Mouse (Mus musculus) limb, embryonic 13.5 days (tissue): Measurements from ENCODE around the gene Alx3. TPM values are rescaled to one million over a fixed set of nuclear protein-coding genes. Genes with fewer than 3 reads are reported as not detected.
A peak's percentile ranks its signal among the peaks of the same experiment; 100 is the strongest.

ENCODE experiments used
- ATAC-seq: fragments of 200-750 bp; cut with Nextera tagmentation; 2 replicates; pipeline ENCODE4 v1.8.0; 2017; ENCODE audit warnings: low read depth, moderate number of reproducible peaks, moderate TSS enrichment; ENCODE audit not compliant: low FRiP score
- H3K27ac ChIP-seq: fragments of 300-500 bp; sonication (generic); 2 replicates; pipeline ENCODE4 v1.5.1; 2015; ENCODE audit warnings: inconsistent platforms, mild to moderate bottlenecking, moderate library complexity
- H3K27me3 ChIP-seq: fragments of 300-500 bp; sonication (generic); 2 replicates; pipeline ENCODE4 v1.6.1; 2015; ENCODE audit warnings: mild to moderate bottlenecking, inconsistent platforms
- H3K36me3 ChIP-seq: fragments of 300-500 bp; sonication (generic); 2 replicates; pipeline ENCODE4 v1.6.1; 2015; ENCODE audit warnings: inconsistent platforms, mild to moderate bottlenecking, moderate library complexity
- H3K4me1 ChIP-seq: fragments of 300-500 bp; sonication (generic); 2 replicates; pipeline ENCODE4 v1.6.1; 2015; ENCODE audit warnings: inconsistent platforms
- H3K4me2 ChIP-seq: fragments of 300-500 bp; sonication (generic); replicated peaks from 2 replicates; pipeline ENCODE4 v1.6.1; 2015; ENCODE audit warnings: inconsistent platforms, mild to moderate bottlenecking, moderate library complexity
- H3K4me3 ChIP-seq: fragments of 300-500 bp; sonication (generic); 2 replicates; pipeline ENCODE4 v1.5.1; 2015; ENCODE audit warnings: moderate library complexity, mild to moderate bottlenecking, inconsistent platforms
- H3K9ac ChIP-seq: fragments of 300-500 bp; sonication (generic); 2 replicates; pipeline ENCODE4 v1.6.1; 2015; ENCODE audit warnings: mild to moderate bottlenecking, inconsistent platforms
- H3K9me3 ChIP-seq: fragments of 300-500 bp; sonication (generic); 2 replicates; pipeline ENCODE4 v1.6.1; 2016; ENCODE audit warnings: inconsistent platforms
- WGBS: fragments of 180-500 bp; shearing (Covaris S2); methylation state at CpG from one replicate; pipeline ENCODE4 v1.1.7; 2015; 5-methylcytosine and 5-hydroxymethylcytosine counted together
- polyA plus RNA-seq: library from polyadenylated mRNA; unstranded; fragments of >200 nt; fragmentation: Nextera tagmentation; extraction: Ambion mirVana; gene quantifications from 2 replicates; pipeline ENCODE4 v1.2.1, GENCODE M21; 2015

Gene Alx3
- 11.5 and 13.7 TPM in 2 replicates for polyA plus RNA-seq

- peaks cover 76% of the 10 kb centered on the region for H3K27me3 ChIP-seq
- 0 out of 2 replicates have a peak within 1 kb of the TSS, but pooled peaks have one; percentile 28 for H3K27ac ChIP-seq
- H3K4me2 ChIP-seq = peak within 1 kb of the TSS; percentile 86
- WGBS = under 1% methylated on average over 26 of the region's 46 CpGs
- peaks cover 51% of the 10 kb centered on the region for H3K4me1 ChIP-seq
- H3K9ac ChIP-seq = peak within 1 kb of the TSS; percentile 72
- peak; percentile 37 for ATAC-seq
- H3K9me3 ChIP-seq = no peaks in the 10 kb centered on the region
- H3K36me3 ChIP-seq = no peaks in the 10 kb centered on the region
- peak within 1 kb of the TSS; percentile 54 for H3K4me3 ChIP-seq
Observed at GRCm38 (mm10) chr3:107594662-107595263, at the start of gene Alx3. Gene Alx3 (plus strand): TSS chr3:107595031.

DNA sequence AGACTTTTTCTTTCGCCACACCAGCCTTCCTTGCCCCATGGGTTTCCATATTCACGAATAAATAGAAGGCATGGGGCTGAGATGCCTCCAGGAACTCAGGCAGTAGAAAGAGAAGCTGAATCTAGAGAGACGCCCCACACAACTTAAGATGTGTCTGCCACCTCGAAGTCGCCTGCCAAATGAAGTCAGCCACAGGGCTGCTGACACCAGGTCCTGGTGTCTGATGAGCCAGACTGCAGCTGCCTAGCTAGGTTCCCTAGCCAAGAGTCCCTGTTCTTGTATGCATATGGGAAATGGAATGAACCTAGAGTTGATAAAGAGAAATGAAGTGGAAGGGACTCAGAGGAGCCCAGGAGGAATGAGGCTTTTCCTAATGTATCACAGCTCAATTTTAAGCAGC, 49.6 kb upstream of the Alx3 start:
- H3K9ac ChIP-seq = no peak overlapping the region
- no peaks in the 10 kb centered on the region for H3K36me3 ChIP-seq
- no peaks in the 10 kb centered on the region for H3K9me3 ChIP-seq
- peaks cover 42% of the 10 kb centered on the region for H3K4me1 ChIP-seq
- H3K4me3 ChIP-seq = no peak overlapping the region
- 29% methylated on average over 5 of the region's 5 CpGs for WGBS
- peaks cover 21% of the 10 kb centered on the region; the same call in 1 of the 2 replicates for H3K27me3 ChIP-seq
- no peak overlapping the region for H3K4me2 ChIP-seq
- peak overlapping the region; percentile 10; the same call in 1 of the 2 replicates for H3K27ac ChIP-seq
- ATAC-seq = no peak

DNA sequence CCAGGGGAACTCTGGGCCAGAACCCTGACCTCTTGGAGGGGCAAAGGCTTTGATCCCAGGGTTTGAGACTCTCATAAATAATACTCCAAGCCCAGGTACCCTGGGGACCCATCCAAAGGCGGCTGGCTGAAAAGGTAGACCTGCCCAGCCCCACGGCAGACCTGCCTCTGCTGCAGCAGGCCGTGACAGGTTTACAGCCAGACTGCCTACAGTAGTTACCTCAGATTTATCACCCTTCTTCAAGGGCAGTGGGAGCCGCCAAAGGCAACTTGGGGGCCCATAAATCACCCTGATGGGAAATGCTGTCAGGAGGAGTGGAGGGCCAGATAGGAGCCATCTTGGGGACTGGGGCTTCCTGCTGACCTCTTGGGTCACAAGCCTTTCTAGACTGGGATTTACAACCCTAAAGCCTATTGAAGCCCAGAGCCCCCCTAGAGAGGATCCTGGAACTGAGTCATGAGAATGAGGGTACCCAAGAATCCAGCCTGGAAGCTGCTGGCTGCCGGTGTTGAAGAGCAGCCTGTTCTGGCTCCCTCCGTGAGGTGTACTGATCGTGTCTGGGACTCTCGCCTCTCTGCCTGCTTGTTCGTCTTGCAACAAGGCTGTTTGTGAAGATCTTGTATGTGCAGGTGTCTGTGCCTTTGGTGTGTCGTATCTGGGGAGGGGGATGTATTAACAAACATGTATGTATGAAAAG, 49.0 kb upstream of the Alx3 start:
- Histone ChIP-seq H3K36me3 (no peaks in the 10 kb centered on the region), H3K9ac (no peak overlapping the region), H3K27ac (peak overlapping the region; percentile 10; the same call in 1 of the 2 replicates), H3K4me3 (no peak overlapping the region), H3K9me3 (no peaks in the 10 kb centered on the region), H3K4me1 (peaks cover 39% of the 10 kb centered on the region), H3K4me2 (no peak overlapping the region), H3K27me3 (peaks cover 20% of the 10 kb centered on the region; the same call in 1 of the 2 replicates)
- ATAC-seq = peak; percentile 49; the same call in 1 of the 2 replicates
- WGBS = 15% methylated on average over 10 of the region's 10 CpGs

- H3K27me3 ChIP-seq = peaks cover 21% of the 10 kb centered on the region; the same call in 1 of the 2 replicates
Observed at GRCm38 (mm10) chr3:107546956-107547355, 47.9 kb upstream of the Alx3 start.

DNA sequence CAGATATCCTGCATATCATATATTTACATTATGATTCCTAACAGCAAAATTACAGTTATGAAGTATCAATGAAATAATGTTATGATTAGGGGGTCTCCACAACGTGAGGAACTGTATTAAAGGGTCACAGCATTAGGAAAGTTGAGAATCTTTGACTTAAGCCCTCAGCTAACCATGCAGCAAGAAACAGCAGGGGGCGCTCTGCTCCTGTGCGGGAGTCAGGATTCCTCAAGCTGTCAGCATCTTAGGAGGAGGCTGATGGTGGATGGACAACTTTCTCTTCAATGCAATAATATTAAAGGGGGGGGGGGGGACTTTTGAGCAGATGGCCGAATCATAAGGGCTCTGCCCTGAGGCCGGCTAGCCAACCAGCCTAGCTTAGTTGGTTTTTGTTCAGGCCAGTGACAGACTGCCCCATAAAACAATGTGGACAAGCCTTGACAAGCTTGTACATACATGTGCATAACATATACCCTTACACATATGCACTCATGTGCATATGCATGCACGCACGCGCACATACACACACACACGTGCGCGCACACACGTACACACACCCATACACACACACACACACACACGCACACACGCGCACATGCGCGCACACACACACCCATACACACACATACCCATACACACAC, 44.3 kb upstream of the Alx3 start:
- H3K9me3 ChIP-seq = no peaks in the 10 kb centered on the region
- WGBS = 73% methylated on average over 17 of the region's 17 CpGs
- H3K9ac ChIP-seq = no peak overlapping the region
- H3K36me3 ChIP-seq = no peaks in the 10 kb centered on the region
- peaks cover 24% of the 10 kb centered on the region for H3K4me1 ChIP-seq
- H3K4me3 ChIP-seq = no peak overlapping the region
- no peak overlapping the region for H3K27ac ChIP-seq
- H3K4me2 ChIP-seq = no peak overlapping the region
- no peak for ATAC-seq
- H3K27me3 ChIP-seq = peaks cover 27% of the 10 kb centered on the region

More at GRCm38 (mm10) chr3:107546956-107547355, 47.9 kb upstream of the Alx3 start:
- no peak overlapping the region for H3K9ac ChIP-seq
- H3K4me2 ChIP-seq = no peak overlapping the region
- peak; percentile 51; the same call in 1 of the 2 replicates for ATAC-seq
- H3K9me3 ChIP-seq = no peaks in the 10 kb centered on the region
- H3K36me3 ChIP-seq = no peaks in the 10 kb centered on the region
- 36% methylated on average over 2 of the region's 2 CpGs for WGBS
- H3K4me3 ChIP-seq = no peak overlapping the region
- H3K4me1 ChIP-seq = peaks cover 39% of the 10 kb centered on the region
- no peak overlapping the region for H3K27ac ChIP-seq

DNA sequence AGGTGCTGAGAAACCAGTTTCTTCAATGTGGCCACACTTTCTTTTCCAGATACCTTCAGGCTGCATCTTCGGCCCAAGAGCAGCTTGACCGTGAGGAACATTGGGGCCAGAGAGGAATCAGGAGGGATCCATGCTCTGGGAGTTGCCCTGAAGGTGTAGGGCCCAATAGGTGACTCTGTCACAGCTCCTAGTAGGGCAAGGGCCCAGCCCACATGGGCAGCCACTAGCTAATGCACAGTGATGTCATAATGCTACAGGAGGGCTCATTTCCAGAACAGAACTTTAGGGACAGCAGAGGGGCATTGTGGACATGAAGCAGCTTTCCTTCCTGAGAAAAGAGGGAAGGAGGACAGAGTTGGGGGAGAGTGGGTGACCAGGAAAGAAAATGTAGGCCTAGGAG, 40.0 kb upstream of the Alx3 start, which contains the start of gene Ubl4b:
Gene Ubl4b, minus strand, starts transcription at position 232 of the 400 bp plus-strand sequence.
- no peak within 1 kb of the TSS for H3K4me3 ChIP-seq
- WGBS = 79% methylated on average over 2 of the region's 2 CpGs
- H3K9ac ChIP-seq = no peak within 1 kb of the TSS; the same call in 1 of the 2 replicates
- ATAC-seq = no peak
- no peak within 1 kb of the TSS for H3K4me2 ChIP-seq
- no peaks in the 10 kb centered on the region for H3K36me3 ChIP-seq
- peaks cover 23% of the 10 kb centered on the region for H3K27me3 ChIP-seq
- no peak within 1 kb of the TSS for H3K27ac ChIP-seq
- no peaks in the 10 kb centered on the region for H3K9me3 ChIP-seq
- H3K4me1 ChIP-seq = 0 out of 2 replicates have a peak, but pooled peaks cover 3% of the 10 kb centered on the region

- Histone ChIP-seq H3K9ac (no peak overlapping the region), H3K4me2 (no peak overlapping the region), H3K36me3 (no peaks in the 10 kb centered on the region), H3K4me1 (peaks cover 21% of the 10 kb centered on the region), H3K27ac (no peak overlapping the region), H3K27me3 (peaks cover 15% of the 10 kb centered on the region), H3K4me3 (no peak overlapping the region), H3K9me3 (no peaks in the 10 kb centered on the region)
- ATAC-seq = no peak
- WGBS = 42% methylated on average over 3 of the region's 3 CpGs
Observed at GRCm38 (mm10) chr3:107558740-107559139, 36.1 kb upstream of the Alx3 start.

DNA sequence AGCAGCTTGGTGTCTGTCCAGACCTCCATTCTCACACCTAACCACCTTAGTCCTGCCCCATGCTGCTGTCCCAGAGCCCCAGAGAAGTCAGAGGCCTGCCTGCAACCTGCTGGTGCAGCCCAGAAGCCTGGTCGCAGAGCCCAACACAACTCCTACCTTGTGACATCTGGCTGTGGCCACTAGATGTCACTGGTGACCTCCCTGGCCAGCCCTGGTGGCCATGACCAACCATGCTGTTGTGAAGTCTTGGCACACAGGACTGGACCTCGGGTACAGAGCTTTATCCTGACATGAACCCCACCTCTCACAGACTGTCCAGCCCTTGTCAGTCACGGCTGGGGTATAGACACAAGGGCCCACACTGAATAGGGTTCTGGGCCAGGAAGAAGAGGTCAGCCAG, 35.6 kb upstream of the Alx3 start:
- Histone ChIP-seq H3K9me3 (no peaks in the 10 kb centered on the region), H3K27ac (no peak overlapping the region), H3K9ac (no peak overlapping the region), H3K4me2 (no peak overlapping the region), H3K4me3 (no peak overlapping the region), H3K27me3 (peaks cover 11% of the 10 kb centered on the region), H3K4me1 (peaks cover 24% of the 10 kb centered on the region), H3K36me3 (no peaks in the 10 kb centered on the region)
- ATAC-seq = 0 out of 2 replicates have a peak, but pooled peaks have one; percentile 55
- 11% methylated on average over 3 of the region's 3 CpGs for WGBS

DNA sequence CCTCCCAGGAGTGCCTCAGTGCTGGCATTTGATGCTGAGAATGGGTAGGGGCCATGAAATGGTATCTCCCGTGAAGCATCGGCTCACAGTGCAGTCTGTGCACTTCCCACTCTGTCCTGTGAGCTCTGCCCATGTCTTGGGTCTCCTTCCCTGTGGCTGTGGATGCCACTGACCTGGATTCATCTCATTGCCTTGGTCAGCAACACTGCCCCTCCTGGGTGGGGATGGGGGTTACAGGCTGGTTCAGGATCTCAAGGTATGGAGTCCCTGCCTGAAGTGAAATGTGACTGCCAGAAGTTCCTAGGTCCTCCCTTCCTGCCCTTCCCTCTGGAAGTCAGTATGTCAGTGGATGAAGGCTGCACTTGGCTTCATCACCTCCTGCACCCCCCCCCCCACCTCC, 32.7 kb upstream of the Alx3 start:
- H3K27ac ChIP-seq = no peak overlapping the region
- peaks cover 13% of the 10 kb centered on the region for H3K27me3 ChIP-seq
- no peak overlapping the region for H3K9ac ChIP-seq
- no peak for ATAC-seq
- 39% methylated on average over 2 of the region's 2 CpGs for WGBS
- H3K4me2 ChIP-seq = no peak overlapping the region
- H3K4me1 ChIP-seq = peaks cover 24% of the 10 kb centered on the region
- no peaks in the 10 kb centered on the region for H3K9me3 ChIP-seq
- H3K36me3 ChIP-seq = no peaks in the 10 kb centered on the region
- no peak overlapping the region for H3K4me3 ChIP-seq

GRCm38 (mm10) chr3:107562591-107562990, 32.2 kb upstream of the Alx3 start:
- ATAC-seq = no peak
- H3K9me3 ChIP-seq = no peaks in the 10 kb centered on the region
- WGBS = 43% methylated on average over 4 of the region's 4 CpGs
- no peak overlapping the region for H3K4me2 ChIP-seq
- H3K4me1 ChIP-seq = peaks cover 24% of the 10 kb centered on the region
- H3K27me3 ChIP-seq = peaks cover 15% of the 10 kb centered on the region
- no peaks in the 10 kb centered on the region for H3K36me3 ChIP-seq
- no peak overlapping the region for H3K4me3 ChIP-seq
- no peak overlapping the region for H3K27ac ChIP-seq
- H3K9ac ChIP-seq = no peak overlapping the region

- no peak overlapping the region for H3K9ac ChIP-seq
- no peak overlapping the region for H3K27ac ChIP-seq
- no peaks in the 10 kb centered on the region for H3K9me3 ChIP-seq
- no peak overlapping the region for H3K4me2 ChIP-seq
- H3K4me1 ChIP-seq = peaks cover 24% of the 10 kb centered on the region
- 17% methylated on average over 4 of the region's 4 CpGs for WGBS
- ATAC-seq = no peak
- H3K4me3 ChIP-seq = no peak overlapping the region
- H3K27me3 ChIP-seq = peaks cover 20% of the 10 kb centered on the region
- H3K36me3 ChIP-seq = no peaks in the 10 kb centered on the region
Observed at GRCm38 (mm10) chr3:107563880-107564279, 31.0 kb upstream of the Alx3 start.

DNA sequence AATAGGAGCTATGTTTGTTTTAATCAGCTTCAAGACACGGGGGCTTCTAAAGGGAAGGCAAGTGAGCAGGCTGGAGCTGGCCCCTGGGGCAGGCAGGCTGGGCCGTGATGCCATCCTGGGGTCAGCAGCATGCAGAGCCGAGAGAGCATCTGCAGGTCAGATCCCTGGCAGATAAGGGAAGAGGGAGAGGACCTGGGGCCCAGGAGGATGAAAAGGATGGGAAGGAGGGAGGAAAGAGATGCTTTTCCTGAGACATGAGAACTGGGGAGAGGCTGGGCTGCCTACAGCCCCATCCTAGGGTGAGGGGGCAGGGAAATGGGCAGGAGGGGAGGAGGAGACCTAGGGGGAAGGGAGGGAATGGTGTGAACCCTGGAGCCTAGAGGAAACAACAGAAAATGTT, 29.5 kb upstream of the Alx3 start:
- Histone ChIP-seq H3K4me3 (no peak overlapping the region), H3K27me3 (peaks cover 28% of the 10 kb centered on the region), H3K4me2 (no peak overlapping the region), H3K4me1 (peaks cover 24% of the 10 kb centered on the region), H3K36me3 (no peaks in the 10 kb centered on the region), H3K9me3 (no peaks in the 10 kb centered on the region), H3K9ac (no peak overlapping the region), H3K27ac (no peak overlapping the region)
- WGBS = 17% methylated on average over 3 of the region's 3 CpGs
- no peak for ATAC-seq
